Mouse (Mus musculus): ENCODE measurements at regions not wholly inside any gene's neighbourhood (a gene's known extent, or its start where the extent isn't known, plus 50 kb on each side); places are given as distances from the start of the nearest gene placed in this dataset.

DNA sequence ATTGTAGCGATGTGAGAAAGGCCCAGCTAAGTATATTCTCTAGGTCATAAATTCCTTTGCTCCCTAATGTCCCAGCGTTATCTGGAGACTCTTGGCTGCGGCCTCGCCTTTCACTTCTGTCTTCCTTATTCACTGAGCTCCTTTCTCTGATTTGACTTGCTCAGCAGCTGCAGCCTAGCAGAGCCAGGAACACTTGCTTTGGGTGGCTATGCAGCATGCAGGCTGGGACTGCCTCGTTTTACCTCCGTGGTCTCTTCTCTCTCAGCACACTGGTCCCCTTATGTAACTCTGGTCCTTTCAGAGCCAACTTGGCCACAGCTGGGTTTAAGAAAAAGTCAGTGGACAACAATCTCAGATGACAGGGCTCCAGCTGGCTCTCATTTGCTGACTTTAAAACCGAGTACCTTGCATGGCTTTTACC, 75.1 kb downstream of the Fam173b start:
- TF ChIP-seq CTCF (IDR thresholded peaks at IDR 0.05; ENCODE audit: borderline replicate concordance, extremely low read depth, insufficient read depth, insufficient read length) (no peak), POLR2A (IDR thresholded peaks at IDR 0.05; ENCODE audit: borderline replicate concordance, extremely low read depth, insufficient read depth, insufficient read length, poor library complexity, severe bottlenecking) (no peak)
